Comparison of ENCODE assay signal across 23 mouse cellular contexts in genomic region chr2:104496206-104496605, GRCm38 (mm10). TPM values are rescaled to one million over a fixed set of nuclear protein-coding genes. Genes with fewer than 3 reads are reported as not detected.
A peak's percentile ranks its signal among the peaks of the same experiment; 100 is the strongest.
DNase-seq lines count a peak whose midpoint lies in the region; ATAC-seq and TF ChIP-seq lines count a peak whose summit lies in the region.
"Had no signal": no experiment of that assay in that cellular context is flagged by ENCODE, and none has a peak within 500 bp of the region (broad histone marks: within the 10 kb centered on the region; RNA-seq: fewer than 3 reads in every experiment).

No protein-coding gene starts in this region.

- H3K9ac ChIP-seq in heart, embryonic 12.5 days: no peak overlapping the region
- H3K9ac ChIP-seq: embryonic facial prominence, embryonic 13.5 days; forebrain, embryonic 12.5 days; forebrain, embryonic 15.5 days; hindbrain, embryonic 13.5 days; intestine, embryonic 15.5 days had no signal

- H3K36me3 ChIP-seq in heart, embryonic 12.5 days: no peaks in the 10 kb centered on the region
- H3K36me3 ChIP-seq: embryonic facial prominence, embryonic 10.5 days; embryonic facial prominence, embryonic 13.5 days; forebrain, embryonic 12.5 days; forebrain, embryonic 15.5 days; hindbrain, embryonic 10.5 days; hindbrain, embryonic 13.5 days; intestine, embryonic 15.5 days had no signal

- peak; percentile 68 for DNase-seq in heart, adult 11 months
- DNase-seq in heart, postnatal 14 days: no peak
- no peak for DNase-seq in heart, postnatal 25 days (ENCODE audit: low spot score)
- no peak for DNase-seq in left cerebral cortex, adult 2 months (ENCODE audit: extremely low spot score in 1 of 2, low spot score in 2 of 2)
- no peak for DNase-seq in left cerebral cortex, adult 18-20 months (ENCODE audit: low spot score in 2 of 2)
- DNase-seq: adrenal gland, adult 8-10 months; adrenal gland, postnatal 25 days; cerebellum, adult 11-12 months; cerebellum, adult 8-10 months; cerebellum, postnatal 36 days; gastrocnemius, postnatal 25 days; kidney, adult 11 months had no signal

- no peak overlapping the region; the same call in 1 of the 2 replicates for H3K4me2 ChIP-seq in heart, embryonic 12.5 days
- H3K4me2 ChIP-seq: embryonic facial prominence, embryonic 13.5 days; forebrain, embryonic 12.5 days; forebrain, embryonic 15.5 days; hindbrain, embryonic 13.5 days; intestine, embryonic 15.5 days had no signal

- peaks cover 28% of the 10 kb centered on the region for H3K4me1 ChIP-seq in heart, embryonic 12.5 days (replicated peaks)

- intact Hi-C loops in heart, postnatal 14 days (cut with DNase I): loop anchor here (5.0 kb wide), 1 partner anchor 86 kb away; no protein-coding TSS in a partner anchor
- intact Hi-C loops in heart, postnatal 25 days (cut with DNase I): loop anchor here (10.0 kb wide), 2 partner anchors 461 to 701 kb away; partner anchors contain the start of gene Caprin1
- intact Hi-C loops in left cerebral cortex, adult 2 months (cut with DNase I): loop anchor here (2.0 to 10.0 kb wide), 2 partner anchors 65 to 161 kb away; no protein-coding TSS in a partner anchor

- WGBS in heart, embryonic 12.5 days: 35% methylated on average over 5 of the region's 5 CpGs

- no peaks in the 10 kb centered on the region for H3K27me3 ChIP-seq in heart, embryonic 12.5 days (replicated peaks)
- H3K27me3 ChIP-seq: embryonic facial prominence, embryonic 13.5 days; forebrain, embryonic 12.5 days; forebrain, embryonic 15.5 days; intestine, embryonic 15.5 days had no signal

- H3K9me3 ChIP-seq in heart, embryonic 12.5 days (replicated peaks): no peaks in the 10 kb centered on the region
- H3K9me3 ChIP-seq: embryonic facial prominence, embryonic 10.5 days; embryonic facial prominence, embryonic 13.5 days; forebrain, embryonic 12.5 days; forebrain, embryonic 15.5 days; hindbrain, embryonic 10.5 days; hindbrain, embryonic 13.5 days; intestine, embryonic 15.5 days had no signal

- no peak for ATAC-seq in heart, embryonic 12.5 days (ENCODE audit: insufficient number of reproducible peaks, low FRiP score)
- ATAC-seq: activated CD4-positive, CD25-positive, alpha-beta regulatory T cell, adult 4 months; forebrain, embryonic 15.5 days; hindbrain, embryonic 16.5 days; intestine, embryonic 15.5 days had no signal

- no peak for TF ChIP-seq CTCF in left cerebral cortex, adult 2 months (IDR thresholded peaks at IDR 0.05)

- H3K27ac ChIP-seq in heart, embryonic 12.5 days (ENCODE audit: poor library complexity, severe bottlenecking): 0 out of 2 replicates have a peak overlapping the region, but pooled peaks have one; percentile 17
- peak overlapping the region; percentile 87; the same call in 1 of the 2 replicates for H3K27ac ChIP-seq in left cerebral cortex, adult 2 months
- H3K27ac ChIP-seq: embryonic facial prominence, embryonic 10.5 days; embryonic facial prominence, embryonic 13.5 days; forebrain, embryonic 12.5 days; forebrain, embryonic 15.5 days; hindbrain, embryonic 10.5 days; hindbrain, embryonic 13.5 days; intestine, embryonic 15.5 days had no signal

- H3K4me3 ChIP-seq in heart, embryonic 12.5 days: no peak overlapping the region
- H3K4me3 ChIP-seq in left cerebral cortex, adult 2 months: no peak overlapping the region
- H3K4me3 ChIP-seq: embryonic facial prominence, embryonic 10.5 days; embryonic facial prominence, embryonic 13.5 days; erythroblast, embryonic 14.5 days; forebrain, embryonic 12.5 days; forebrain, embryonic 15.5 days; hindbrain, embryonic 10.5 days; hindbrain, embryonic 13.5 days; intestine, embryonic 15.5 days had no signal

RNA-seq across cellular contexts. Expression of gene Hipk3, which starts 2.0 kb away (rescaled TPM):
- 100 to 1,000 TPM; 178 to 179 TPM for total RNA-seq in heart, postnatal 14 days (2021)
- polyA plus RNA-seq in heart, embryonic 12.5 days (2016; fragmentation: Nextera tagmentation; extraction: Ambion mirVana): 71.4 and 78.0 TPM in 2 replicates
- 100 to 1,000 TPM; 202 to 215 TPM for total RNA-seq in heart, postnatal 25 days (2021)
- total RNA-seq in left cerebral cortex, adult 2 months (2021): 100 to 1,000 TPM in 1 of 2 experiments, 10 to 100 TPM in 1; 95.6 to 101 TPM
- total RNA-seq in left cerebral cortex, adult 18-20 months (2021): 100 to 1,000 TPM; 103 to 108 TPM
